Mouse (Mus musculus): ENCODE measurements around the gene Sprr2h. TPM values are rescaled to one million over a fixed set of nuclear protein-coding genes. Genes with fewer than 3 reads are reported as not detected.

The Sprr2h gene
- polyA plus RNA-seq, 2 experiments = not detected

GRCm38 (mm10) chr3:92429323-92429722, 43.8 kb downstream of the Sprr2h start, which contains the start of gene Gm9774:
TSS of gene Gm9774 (minus strand) at chr3:92429423.
- H3K27me3 ChIP-seq (ENCODE audit: control insufficient read depth, insufficient read depth, low read length) = no peaks in the 10 kb centered on the region
- no peak within 1 kb of the TSS for H3K4me2 ChIP-seq (ENCODE audit: low read depth)
- H3K9ac ChIP-seq (replicated peaks) = no peak within 1 kb of the TSS
- DNase-seq (ENCODE audit: low read depth in 3 of 3, low spot score in 3 of 3) (no peak), ATAC-seq (ENCODE audit: insufficient read depth) (no peak)
- 75% methylated on average over 6 of the region's 6 CpGs for WGBS (ENCODE audit: insufficient replicate concordance)
- no peak for TF ChIP-seq CTCF (IDR thresholded peaks at IDR 0.05; ENCODE audit: low read depth)
- no peak for TF ChIP-seq EP300 (IDR thresholded peaks at IDR 0.05; ENCODE audit: low read depth)
- H3K27ac ChIP-seq = no peak within 1 kb of the TSS
- H3K4me3 ChIP-seq (ENCODE audit: insufficient read depth in 1 of 2, low read depth in 2 of 2, low read length in 2 of 2) = no peak within 1 kb of the TSS
- H3K4me1 ChIP-seq (replicated peaks; ENCODE audit: control insufficient read depth in 2 of 2, insufficient read depth in 2 of 2, low read length in 1 of 2) = no peaks in the 10 kb centered on the region
- H3K36me3 ChIP-seq (replicated peaks; ENCODE audit: control insufficient read depth, insufficient read depth, low read depth) = no peaks in the 10 kb centered on the region
- no peaks in the 10 kb centered on the region for H3K9me3 ChIP-seq (ENCODE audit: control insufficient read depth, low read length)

GRCm38 (mm10) chr3:92432282-92432681, 46.8 kb downstream of the Sprr2h start, which contains the start of gene Sprr2k:
TSS of gene Sprr2k (plus strand) at chr3:92432582.
- Histone ChIP-seq H3K9ac (replicated peaks) (no peak within 1 kb of the TSS), H3K27ac (no peak within 1 kb of the TSS), H3K4me3 (ENCODE audit: insufficient read depth in 1 of 2, low read depth in 2 of 2, low read length in 2 of 2) (no peak within 1 kb of the TSS), H3K4me2 (ENCODE audit: low read depth) (no peak within 1 kb of the TSS), H3K9me3 (ENCODE audit: control insufficient read depth, low read length) (no peaks in the 10 kb centered on the region), H3K36me3 (replicated peaks; ENCODE audit: control insufficient read depth, insufficient read depth, low read depth) (no peaks in the 10 kb centered on the region), H3K4me1 (replicated peaks; ENCODE audit: control insufficient read depth in 2 of 2, insufficient read depth in 2 of 2, low read length in 1 of 2) (no peaks in the 10 kb centered on the region), H3K27me3 (ENCODE audit: control insufficient read depth, insufficient read depth, low read length) (no peaks in the 10 kb centered on the region)
- DNase-seq (ENCODE audit: low read depth in 3 of 3, low spot score in 3 of 3) (no peak), ATAC-seq (ENCODE audit: insufficient read depth) (no peak)
- WGBS (ENCODE audit: insufficient replicate concordance) = 60% methylated on average over 2 of the region's 2 CpGs
- TF ChIP-seq CTCF (IDR thresholded peaks at IDR 0.05; ENCODE audit: low read depth) = no peak
- TF ChIP-seq EP300 (IDR thresholded peaks at IDR 0.05; ENCODE audit: low read depth) = no peak

Other genes starting within 250 kb of the Sprr2h start
- gene Lelp1, start 242.9 kb upstream of the Sprr2h start, polyA plus RNA-seq (2012; rRNA removed) = not detected in 2 replicates
- gene Lelp1, start 242.9 kb upstream of the Sprr2h start, polyA plus RNA-seq (2014; fragmentation: Nextera tagmentation; extraction: Ambion mirVana) = not detected in 2 replicates
- 0.03 TPM in 1 of 2 replicates, not detected in the other for gene Sprr2a1, start 169.9 kb upstream of the Sprr2h start, polyA plus RNA-seq (2012; rRNA removed)
- gene Sprr2a1, start 169.9 kb upstream of the Sprr2h start, polyA plus RNA-seq (2014; fragmentation: Nextera tagmentation; extraction: Ambion mirVana) = 0.09 TPM in 1 of 2 replicates, not detected in the other
- gene Sprr2a2, start 169.8 kb upstream of the Sprr2h start, polyA plus RNA-seq (2012; rRNA removed) = 0.18 and 0.63 TPM in 2 replicates
- 0.19 and 0.30 TPM in 2 replicates for gene Sprr2a2, start 169.8 kb upstream of the Sprr2h start, polyA plus RNA-seq (2014; fragmentation: Nextera tagmentation; extraction: Ambion mirVana)
- gene Sprr2a3, start 100.3 kb upstream of the Sprr2h start, polyA plus RNA-seq (2012; rRNA removed) = not detected in 2 replicates
- gene Sprr2a3, start 100.3 kb upstream of the Sprr2h start, polyA plus RNA-seq (2014; fragmentation: Nextera tagmentation; extraction: Ambion mirVana) = not detected in 2 replicates
- gene Sprr2b, start 69.1 kb upstream of the Sprr2h start, polyA plus RNA-seq (2012; rRNA removed) = not detected in 2 replicates
- not detected in 2 replicates for gene Sprr2b, start 69.1 kb upstream of the Sprr2h start, polyA plus RNA-seq (2014; fragmentation: Nextera tagmentation; extraction: Ambion mirVana)
- not detected in 2 replicates for gene Sprr2d, start 46.5 kb upstream of the Sprr2h start, polyA plus RNA-seq (2012; rRNA removed)
- not detected in 2 replicates for gene Sprr2d, start 46.5 kb upstream of the Sprr2h start, polyA plus RNA-seq (2014; fragmentation: Nextera tagmentation; extraction: Ambion mirVana)
- not detected in 2 replicates for gene Sprr2e, start 33.5 kb upstream of the Sprr2h start, polyA plus RNA-seq (2012; rRNA removed)
- not detected in 2 replicates for gene Sprr2e, start 33.5 kb upstream of the Sprr2h start, polyA plus RNA-seq (2014; fragmentation: Nextera tagmentation; extraction: Ambion mirVana)
- not detected in 2 replicates for gene Sprr2f, start 20.5 kb upstream of the Sprr2h start, polyA plus RNA-seq (2012; rRNA removed)
- not detected in 2 replicates for gene Sprr2f, start 20.5 kb upstream of the Sprr2h start, polyA plus RNA-seq (2014; fragmentation: Nextera tagmentation; extraction: Ambion mirVana)
- not detected in 2 replicates for gene Sprr2i, start 22.3 kb downstream of the Sprr2h start, polyA plus RNA-seq (2012; rRNA removed)
- not detected in 2 replicates for gene Sprr2i, start 22.3 kb downstream of the Sprr2h start, polyA plus RNA-seq (2014; fragmentation: Nextera tagmentation; extraction: Ambion mirVana)
- gene Sprr2j-ps, start 32.4 kb downstream of the Sprr2h start, polyA plus RNA-seq (2012; rRNA removed) = not detected in 2 replicates
- gene Sprr2j-ps, start 32.4 kb downstream of the Sprr2h start, polyA plus RNA-seq (2014; fragmentation: Nextera tagmentation; extraction: Ambion mirVana) = not detected in 2 replicates
- 2.7 and 3.8 TPM in 2 replicates for gene Gm9774, start 43.7 kb downstream of the Sprr2h start, polyA plus RNA-seq (2012; rRNA removed)
- 5.1 and 5.6 TPM in 2 replicates for gene Gm9774, start 43.7 kb downstream of the Sprr2h start, polyA plus RNA-seq (2014; fragmentation: Nextera tagmentation; extraction: Ambion mirVana)
- not detected in 2 replicates for gene Sprr2k, start 46.9 kb downstream of the Sprr2h start, polyA plus RNA-seq (2012; rRNA removed)
- not detected in 2 replicates for gene Sprr2k, start 46.9 kb downstream of the Sprr2h start, polyA plus RNA-seq (2014; fragmentation: Nextera tagmentation; extraction: Ambion mirVana)
- gene Sprr1b, start 53.1 kb downstream of the Sprr2h start, polyA plus RNA-seq (2012; rRNA removed) = not detected in 2 replicates
- not detected in 2 replicates for gene Sprr1b, start 53.1 kb downstream of the Sprr2h start, polyA plus RNA-seq (2014; fragmentation: Nextera tagmentation; extraction: Ambion mirVana)
- gene Sprr3, start 73.0 kb downstream of the Sprr2h start, polyA plus RNA-seq (2012; rRNA removed) = not detected in 2 replicates
- gene Sprr3, start 73.0 kb downstream of the Sprr2h start, polyA plus RNA-seq (2014; fragmentation: Nextera tagmentation; extraction: Ambion mirVana) = not detected in 2 replicates
- not detected in 2 replicates for gene Sprr1a, start 100.2 kb downstream of the Sprr2h start, polyA plus RNA-seq (2012; rRNA removed)
- gene Sprr1a, start 100.2 kb downstream of the Sprr2h start, polyA plus RNA-seq (2014; fragmentation: Nextera tagmentation; extraction: Ambion mirVana) = not detected in 2 replicates
- gene Sprr4, start 114.8 kb downstream of the Sprr2h start, polyA plus RNA-seq (2012; rRNA removed) = not detected in 2 replicates
- gene Sprr4, start 114.8 kb downstream of the Sprr2h start, polyA plus RNA-seq (2014; fragmentation: Nextera tagmentation; extraction: Ambion mirVana) = not detected in 2 replicates
- gene 2310046K23Rik, start 148.8 kb downstream of the Sprr2h start, polyA plus RNA-seq (2012; rRNA removed) = not detected in 2 replicates
- gene 2310046K23Rik, start 148.8 kb downstream of the Sprr2h start, polyA plus RNA-seq (2014; fragmentation: Nextera tagmentation; extraction: Ambion mirVana) = not detected in 2 replicates
- 0.02 and 0.03 TPM in 2 replicates for gene Ivl, start 188.1 kb downstream of the Sprr2h start, polyA plus RNA-seq (2012; rRNA removed)
- not detected in 2 replicates for gene Ivl, start 188.1 kb downstream of the Sprr2h start, polyA plus RNA-seq (2014; fragmentation: Nextera tagmentation; extraction: Ambion mirVana)
- 0.22 TPM in 1 of 2 replicates, not detected in the other for gene Smcp, start 203.3 kb downstream of the Sprr2h start, polyA plus RNA-seq (2012; rRNA removed)
- gene Smcp, start 203.3 kb downstream of the Sprr2h start, polyA plus RNA-seq (2014; fragmentation: Nextera tagmentation; extraction: Ambion mirVana) = not detected in 2 replicates
- not detected in 2 replicates for gene 2210017I01Rik, start 221.8 kb downstream of the Sprr2h start, polyA plus RNA-seq (2012; rRNA removed)
- not detected in 2 replicates for gene 2210017I01Rik, start 221.8 kb downstream of the Sprr2h start, polyA plus RNA-seq (2014; fragmentation: Nextera tagmentation; extraction: Ambion mirVana)
- gene Lce6a, start 236.0 kb downstream of the Sprr2h start, polyA plus RNA-seq (2012; rRNA removed) = not detected in 2 replicates
- not detected in 2 replicates for gene Lce6a, start 236.0 kb downstream of the Sprr2h start, polyA plus RNA-seq (2014; fragmentation: Nextera tagmentation; extraction: Ambion mirVana)